ENCODE assay signal across 21 mouse cellular contexts in genomic region chr2:3755936-3756335, GRCm38 (mm10).
DNase-seq lines count a peak whose midpoint lies in the region; ATAC-seq and TF ChIP-seq lines count a peak whose summit lies in the region.
"Had no signal": no experiment of that assay in that cellular context is flagged by ENCODE, and none has a peak within 500 bp of the region (broad histone marks: within the 10 kb centered on the region; RNA-seq: fewer than 3 reads in every experiment).

No protein-coding gene starts in this region.

- peak overlapping the region; percentile 36; the same call in 1 of the 2 replicates for H3K27ac ChIP-seq in midbrain, embryonic 15.5 days
- no peak overlapping the region for H3K27ac ChIP-seq in midbrain, postnatal 0 days (ENCODE audit: low read depth, low read length)
- 0 out of 2 replicates have a peak overlapping the region, but pooled peaks have one; percentile 24 for H3K27ac ChIP-seq in midbrain, embryonic 16.5 days (ENCODE audit: low read length)
- no peak overlapping the region for H3K27ac ChIP-seq in neural tube, embryonic 15.5 days (replicated peaks)
- H3K27ac ChIP-seq: embryonic facial prominence, embryonic 10.5 days; forebrain, embryonic 15.5 days; heart, adult 2 months; heart, embryonic 15.5 days; hindbrain, embryonic 10.5 days; hindbrain, embryonic 14.5 days had no signal

- peaks cover 38% of the 10 kb centered on the region for H3K4me1 ChIP-seq in midbrain, embryonic 15.5 days
- peaks cover 4% of the 10 kb centered on the region; the same call in 1 of the 2 replicates for H3K4me1 ChIP-seq in midbrain, postnatal 0 days (ENCODE audit: insufficient read depth, low read length)
- H3K4me1 ChIP-seq in midbrain, embryonic 16.5 days (ENCODE audit: control insufficient read depth, insufficient read depth, low read length) = peaks cover 23% of the 10 kb centered on the region
- H3K4me1 ChIP-seq in neural tube, embryonic 15.5 days = peaks cover 42% of the 10 kb centered on the region

- H3K4me3 ChIP-seq in midbrain, embryonic 15.5 days = no peak overlapping the region
- H3K4me3 ChIP-seq in midbrain, postnatal 0 days (ENCODE audit: low read depth, low read length) = no peak overlapping the region
- H3K4me3 ChIP-seq in midbrain, embryonic 16.5 days (ENCODE audit: low read depth, low read length) = no peak overlapping the region
- H3K4me3 ChIP-seq in neural tube, embryonic 15.5 days (replicated peaks) = no peak overlapping the region
- H3K4me3 ChIP-seq: embryonic facial prominence, embryonic 10.5 days; forebrain, embryonic 15.5 days; heart, adult 2 months; heart, embryonic 15.5 days; hindbrain, embryonic 10.5 days had no signal

- intact Hi-C loops in heart, postnatal 36 days (cut with DNase I) = no loop called here

- H3K27me3 ChIP-seq in midbrain, embryonic 15.5 days (replicated peaks) = no peaks in the 10 kb centered on the region
- H3K27me3 ChIP-seq in midbrain, postnatal 0 days (ENCODE audit: insufficient read depth, low read length) = no peaks in the 10 kb centered on the region
- H3K27me3 ChIP-seq in midbrain, embryonic 16.5 days (ENCODE audit: control insufficient read depth, insufficient read depth, low read depth, low read length) = no peaks in the 10 kb centered on the region
- no peaks in the 10 kb centered on the region for H3K27me3 ChIP-seq in neural tube, embryonic 15.5 days (replicated peaks)
- H3K27me3 ChIP-seq: forebrain, embryonic 15.5 days; heart, embryonic 15.5 days; Patski had no signal

- DNase-seq in heart, adult 11 months = peak; percentile 54
- no peak for DNase-seq in heart, postnatal 36 days
- no peak for DNase-seq in midbrain, postnatal 0 days (ENCODE audit: low spot score)
- peak; percentile 30 for DNase-seq in thymus, postnatal 4 days
- DNase-seq: adrenal gland, postnatal 14 days; cerebellum, adult 18-20 months; cerebellum, adult 9-11 months; gastrocnemius, postnatal 10 days; heart, adult 2 months; heart, postnatal 14 days had no signal

- no peak for TF ChIP-seq CTCF in midbrain, postnatal 0 days (IDR thresholded peaks at IDR 0.05)

- H3K9me3 ChIP-seq in midbrain, embryonic 15.5 days = no peaks in the 10 kb centered on the region
- H3K9me3 ChIP-seq in midbrain, postnatal 0 days (ENCODE audit: low read length) = no peaks in the 10 kb centered on the region
- H3K9me3 ChIP-seq in midbrain, embryonic 16.5 days (replicated peaks; ENCODE audit: control insufficient read depth, low read length, poor library complexity, severe bottlenecking) = no peaks in the 10 kb centered on the region
- no peaks in the 10 kb centered on the region for H3K9me3 ChIP-seq in neural tube, embryonic 15.5 days (replicated peaks)
- H3K9me3 ChIP-seq: embryonic facial prominence, embryonic 10.5 days; forebrain, embryonic 15.5 days; heart, embryonic 15.5 days; hindbrain, embryonic 10.5 days had no signal

- H3K36me3 ChIP-seq in midbrain, embryonic 15.5 days (replicated peaks) = no peaks in the 10 kb centered on the region
- no peaks in the 10 kb centered on the region for H3K36me3 ChIP-seq in midbrain, postnatal 0 days (ENCODE audit: insufficient read depth, low read length)
- H3K36me3 ChIP-seq in midbrain, embryonic 16.5 days (ENCODE audit: control insufficient read depth, insufficient read depth, low read length) = no peaks in the 10 kb centered on the region
- H3K36me3 ChIP-seq in neural tube, embryonic 15.5 days = no peaks in the 10 kb centered on the region
- H3K36me3 ChIP-seq: embryonic facial prominence, embryonic 10.5 days; forebrain, embryonic 15.5 days; heart, embryonic 15.5 days; hindbrain, embryonic 10.5 days had no signal

- H3K4me2 ChIP-seq in midbrain, embryonic 15.5 days = no peak overlapping the region
- H3K4me2 ChIP-seq in midbrain, postnatal 0 days (ENCODE audit: low read depth, low read length, poor library complexity, severe bottlenecking) = no peak overlapping the region
- no peak overlapping the region for H3K4me2 ChIP-seq in midbrain, embryonic 16.5 days (ENCODE audit: low read length)
- no peak overlapping the region for H3K4me2 ChIP-seq in neural tube, embryonic 15.5 days
- H3K4me2 ChIP-seq: forebrain, embryonic 15.5 days; heart, embryonic 11.5 days; heart, embryonic 15.5 days; hindbrain, embryonic 14.5 days had no signal

- no peak for ATAC-seq in midbrain, embryonic 15.5 days (replicated peaks)
- ATAC-seq in midbrain, postnatal 0 days (ENCODE audit: low FRiP score) = no peak
- no peak for ATAC-seq in midbrain, embryonic 16.5 days
- ATAC-seq in neural tube, embryonic 15.5 days (ENCODE audit: low FRiP score) = no peak
- ATAC-seq: activated CD4-positive, CD25-positive, alpha-beta regulatory T cell, adult 4 months; forebrain, embryonic 15.5 days; Patski had no signal

- H3K9ac ChIP-seq in midbrain, embryonic 15.5 days = no peak overlapping the region
- H3K9ac ChIP-seq in midbrain, postnatal 0 days (replicated peaks; ENCODE audit: low read length, poor library complexity, severe bottlenecking) = no peak overlapping the region
- no peak overlapping the region for H3K9ac ChIP-seq in midbrain, embryonic 16.5 days (ENCODE audit: low read depth, low read length)
- no peak overlapping the region for H3K9ac ChIP-seq in neural tube, embryonic 15.5 days (replicated peaks)
- H3K9ac ChIP-seq: forebrain, embryonic 15.5 days; heart, embryonic 15.5 days; hindbrain, embryonic 14.5 days had no signal

- 69% methylated on average over 5 of the region's 5 CpGs for WGBS in midbrain, embryonic 15.5 days
- WGBS in midbrain, postnatal 0 days = 75% methylated on average over 5 of the region's 5 CpGs
- 60% methylated on average over 5 of the region's 5 CpGs for WGBS in midbrain, embryonic 16.5 days
- WGBS in neural tube, embryonic 15.5 days = 84% methylated on average over 5 of the region's 5 CpGs

Comparison
In these comparisons a context has a peak if more than half of its experiments do, and no peak if none do; other contexts are left out.
1. DNase-seq: peak in heart, adult 11 months (single experiment) and thymus, postnatal 4 days (single experiment); none in heart, postnatal 36 days (0 of 2) and midbrain, postnatal 0 days (single experiment).
2. H3K27ac ChIP-seq: peak in midbrain, embryonic 15.5 days (single experiment) and midbrain, embryonic 16.5 days (single experiment); none in midbrain, postnatal 0 days (single experiment) and neural tube, embryonic 15.5 days (single experiment).